Mouse (Mus musculus) brown adipose tissue, adult 24 weeks (tissue): ENCODE measurements around the gene 4930469K13Rik. TPM values are rescaled to one million over a fixed set of nuclear protein-coding genes. Genes with fewer than 3 reads are reported as not detected.
"Not testable (repeated sequence)": the region's sequence is repeated elsewhere in the genome, so short reads cannot be mapped to it uniquely, and the experiment has no call there.

Experiments
- H3K27ac ChIP-seq: fragments of 200-500 bp; replicated peaks from 2 replicates; pipeline ENCODE4 v1.5.1; 2012; ENCODE audit warnings: low read depth, mild to moderate bottlenecking, low read length
- H3K4me1 ChIP-seq: fragments of 200-500 bp; 2 replicates; pipeline ENCODE4 v1.6.1; 2012; ENCODE audit warnings: low read length, mixed read lengths; ENCODE audit not compliant: control insufficient read depth, insufficient read depth, insufficient read length
- H3K4me3 ChIP-seq: fragments of 200-500 bp; 2 replicates; pipeline ENCODE4 v1.5.1; 2012; ENCODE audit warnings: low read depth, mild to moderate bottlenecking, low read length, moderate library complexity; ENCODE audit not compliant: insufficient read depth
- polyA plus RNA-seq: library from polyadenylated mRNA; stranded (reverse); fragments of >200 nt; gene quantifications from 2 replicates; pipeline ENCODE4 v1.2.4, GENCODE M21; 2012; ENCODE audit not compliant: missing spikeins, insufficient read depth, insufficient read length

Gene 4930469K13Rik
- polyA plus RNA-seq, result not detected in 2 replicates

- Histone ChIP-seq H3K4me1 (no peaks in the 10 kb centered on the region), H3K27ac (no peak within 1 kb of the TSS), H3K4me3 (no peak within 1 kb of the TSS)
Measured at GRCm38 (mm10) chr11:34098422-34098821, at the start of gene 4930469K13Rik. Gene 4930469K13Rik, minus strand, starts transcription at chr11:34098554.

GRCm38 (mm10) chr11:34146934-34147333, 48.6 kb upstream of the 4930469K13Rik start:
- H3K4me1 ChIP-seq, result no peaks in the 10 kb centered on the region
- no peak overlapping the region for H3K27ac ChIP-seq
- H3K4me3 ChIP-seq, result no peak overlapping the region

- Histone ChIP-seq H3K4me3 (no peak overlapping the region), H3K4me1 (no peaks in the 10 kb centered on the region), H3K27ac (no peak overlapping the region)
Measured at GRCm38 (mm10) chr11:34144421-34144820, 46.1 kb upstream of the 4930469K13Rik start.

GRCm38 (mm10) chr11:34143984-34144383, 45.6 kb upstream of the 4930469K13Rik start:
- H3K27ac ChIP-seq, result no peak overlapping the region
- H3K4me1 ChIP-seq, result no peaks in the 10 kb centered on the region
- no peak overlapping the region for H3K4me3 ChIP-seq

- Histone ChIP-seq H3K27ac (no peak overlapping the region), H3K4me3 (no peak overlapping the region), H3K4me1 (no peaks in the 10 kb centered on the region)
Measured at GRCm38 (mm10) chr11:34139296-34139695, 40.9 kb upstream of the 4930469K13Rik start.

GRCm38 (mm10) chr11:34128412-34128811, 30.1 kb upstream of the 4930469K13Rik start:
- Histone ChIP-seq H3K4me3 (no peak overlapping the region), H3K4me1 (no peaks in the 10 kb centered on the region), H3K27ac (no peak overlapping the region)

GRCm38 (mm10) chr11:34125727-34126126, 27.4 kb upstream of the 4930469K13Rik start:
- not testable (repeated sequence) for H3K4me1 ChIP-seq, H3K4me3 ChIP-seq, H3K27ac ChIP-seq

- no peak overlapping the region for H3K27ac ChIP-seq
- no peaks in the 10 kb centered on the region for H3K4me1 ChIP-seq
- H3K4me3 ChIP-seq, result no peak overlapping the region
Measured at GRCm38 (mm10) chr11:34124852-34125251, 26.5 kb upstream of the 4930469K13Rik start.

GRCm38 (mm10) chr11:34123147-34123546, 24.8 kb upstream of the 4930469K13Rik start:
- Histone ChIP-seq H3K27ac (no peak overlapping the region), H3K4me1 (peaks cover 3% of the 10 kb centered on the region; the same call in 1 of the 2 replicates), H3K4me3 (no peak overlapping the region)

GRCm38 (mm10) chr11:34118319-34118718, 20.0 kb upstream of the 4930469K13Rik start:
- peaks cover 3% of the 10 kb centered on the region; the same call in 1 of the 2 replicates for H3K4me1 ChIP-seq
- H3K27ac ChIP-seq, result no peak overlapping the region
- no peak overlapping the region for H3K4me3 ChIP-seq

GRCm38 (mm10) chr11:34117581-34117980, 19.2 kb upstream of the 4930469K13Rik start:
- Histone ChIP-seq H3K4me1 (peaks cover 3% of the 10 kb centered on the region; the same call in 1 of the 2 replicates), H3K27ac (no peak overlapping the region), H3K4me3 (no peak overlapping the region)

GRCm38 (mm10) chr11:34116572-34117135, 18.3 kb upstream of the 4930469K13Rik start:
- Histone ChIP-seq H3K27ac (no peak overlapping the region), H3K4me3 (no peak overlapping the region)

GRCm38 (mm10) chr11:34113760-34114159, 15.4 kb upstream of the 4930469K13Rik start:
- H3K27ac ChIP-seq, result no peak overlapping the region
- no peak overlapping the region for H3K4me3 ChIP-seq
- peaks cover 3% of the 10 kb centered on the region; the same call in 1 of the 2 replicates for H3K4me1 ChIP-seq

More at GRCm38 (mm10) chr11:34116572-34117135, 18.3 kb upstream of the 4930469K13Rik start:
- H3K4me1 ChIP-seq, result peaks cover 3% of the 10 kb centered on the region; the same call in 1 of the 2 replicates

- H3K4me3 ChIP-seq, result no peak overlapping the region
- H3K4me1 ChIP-seq, result no peaks in the 10 kb centered on the region
- H3K27ac ChIP-seq, result no peak overlapping the region
Measured at GRCm38 (mm10) chr11:34112781-34113380, 14.5 kb upstream of the 4930469K13Rik start.

- no peaks in the 10 kb centered on the region for H3K4me1 ChIP-seq
- H3K4me3 ChIP-seq, result no peak overlapping the region
- no peak overlapping the region for H3K27ac ChIP-seq
Measured at GRCm38 (mm10) chr11:34111940-34112339, 13.6 kb upstream of the 4930469K13Rik start.

- no peak overlapping the region for H3K4me3 ChIP-seq
- H3K4me1 ChIP-seq, result no peaks in the 10 kb centered on the region
- no peak overlapping the region for H3K27ac ChIP-seq
Measured at GRCm38 (mm10) chr11:34109260-34109659, 10.9 kb upstream of the 4930469K13Rik start.
